Mouse (Mus musculus) brain, embryonic 14.5 days (tissue): ENCODE results near the gene Rpap1.

Experiments used
- CTCF ChIP-seq: fragments of 200-500 bp; IDR thresholded peaks from 2 replicates; pipeline ENCODE4 v1.5.1; 2012; ENCODE audit warnings: inconsistent platforms, mild to moderate bottlenecking, moderate library complexity, borderline replicate concordance; ENCODE audit not compliant: insufficient read depth, insufficient read length; ENCODE audit errors: extremely low read depth
- POLR2A ChIP-seq: fragments of 200-500 bp; IDR thresholded peaks from 2 replicates; pipeline ENCODE4 v1.6.1; 2012; ENCODE audit warnings: mild to moderate bottlenecking, inconsistent platforms, borderline replicate concordance; ENCODE audit not compliant: poor library complexity, insufficient read depth, insufficient read length, severe bottlenecking; ENCODE audit errors: extremely low read depth

DNA sequence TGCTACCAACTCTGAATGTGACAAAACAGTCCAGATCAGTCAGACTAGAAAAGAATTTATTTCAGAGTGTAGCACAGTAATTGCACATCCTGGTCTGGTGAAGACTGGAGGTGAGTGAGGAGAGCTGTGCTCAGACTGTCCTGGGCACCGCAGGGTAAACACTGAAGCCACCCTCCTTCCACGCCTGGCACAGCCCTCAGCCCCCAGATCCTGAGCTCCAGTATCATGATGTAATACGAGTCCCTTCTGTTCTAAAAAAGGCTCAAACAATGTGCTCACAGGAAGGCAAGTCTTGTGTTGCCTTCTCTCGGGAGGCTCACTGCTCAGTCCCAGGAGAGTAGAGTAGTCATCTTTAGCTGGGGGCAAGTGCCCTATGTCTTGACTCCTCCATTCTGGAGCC, 23.4 kb downstream of the Rpap1 start:
- no peak for TF ChIP-seq POLR2A
- TF ChIP-seq CTCF = no peak
